Mouse (Mus musculus) WW6 (cell line): Measurements from ENCODE around the gene Trpc6.

Source experiments
- DNase-seq: peaks from one replicate; pipeline ENCODE4 v3.0.0-alpha.2; 2013; ENCODE audit warnings: low read depth, low spot score

Gene Trpc6

GRCm38 (mm10) chr9:8544041-8544794 is at the start of gene Trpc6:
Gene Trpc6 (plus strand): TSS chr9:8544142.
- peak; percentile 50 for DNase-seq

GRCm38 (mm10) chr9:8520911-8521310 is 23.0 kb upstream of the Trpc6 start:
- no peak for DNase-seq

GRCm38 (mm10) chr9:8533670-8534069 is 10.3 kb upstream of the Trpc6 start:
- no peak for DNase-seq

GRCm38 (mm10) chr9:8545236-8545635 is 1.3 kb downstream of the Trpc6 start:
- no peak for DNase-seq

- DNase-seq = no peak
These were observed 14.6 kb downstream of the Trpc6 start for GRCm38 (mm10) chr9:8558574-8558973.

GRCm38 (mm10) chr9:8592618-8593017 is 48.7 kb downstream of the Trpc6 start:
- DNase-seq = peak; percentile 3

GRCm38 (mm10) chr9:8597089-8597488 is 53.1 kb downstream of the Trpc6 start:
- DNase-seq = no peak

GRCm38 (mm10) chr9:8606816-8607491 is 63.0 kb downstream of the Trpc6 start:
- no peak for DNase-seq

- DNase-seq = no peak
These were observed 90.4 kb downstream of the Trpc6 start for GRCm38 (mm10) chr9:8634344-8634743.

- no peak for DNase-seq
These were observed 99.5 kb downstream of the Trpc6 start for GRCm38 (mm10) chr9:8643453-8643852.

- DNase-seq = no peak
These were observed 111.4 kb downstream of the Trpc6 start for GRCm38 (mm10) chr9:8655347-8655746.

- no peak for DNase-seq
These were observed 129.0 kb downstream of the Trpc6 start for GRCm38 (mm10) chr9:8672944-8673343.

- DNase-seq = no peak
These were observed 132.7 kb downstream of the Trpc6 start for GRCm38 (mm10) chr9:8676607-8677006.

- no peak for DNase-seq
These were observed 149.2 kb downstream of the Trpc6 start for GRCm38 (mm10) chr9:8693177-8693576.

- peak; percentile 56 for DNase-seq
These were observed 156.7 kb downstream of the Trpc6 start for GRCm38 (mm10) chr9:8700669-8701068.

- no peak for DNase-seq
These were observed 159.6 kb downstream of the Trpc6 start for GRCm38 (mm10) chr9:8703516-8703915.

- no peak for DNase-seq
These were observed 160.0 kb downstream of the Trpc6 start for GRCm38 (mm10) chr9:8703956-8704355.

GRCm38 (mm10) chr9:8710052-8710739 is 166.3 kb downstream of the Trpc6 start:
- no peak for DNase-seq

GRCm38 (mm10) chr9:8719017-8719416 is 175.1 kb downstream of the Trpc6 start:
- DNase-seq = no peak

GRCm38 (mm10) chr9:8729056-8729455 is 185.1 kb downstream of the Trpc6 start:
- DNase-seq = no peak
